Mouse (Mus musculus): ENCODE measurements around the gene Nub1. TPM values are rescaled to one million over a fixed set of nuclear protein-coding genes. Genes with fewer than 3 reads are reported as not detected.

The Nub1 gene
- not detected in 2 replicates for polyA plus RNA-seq (2012; ENCODE audit: insufficient read depth, insufficient read length, low replicate concordance, missing spikeins)

DNA sequence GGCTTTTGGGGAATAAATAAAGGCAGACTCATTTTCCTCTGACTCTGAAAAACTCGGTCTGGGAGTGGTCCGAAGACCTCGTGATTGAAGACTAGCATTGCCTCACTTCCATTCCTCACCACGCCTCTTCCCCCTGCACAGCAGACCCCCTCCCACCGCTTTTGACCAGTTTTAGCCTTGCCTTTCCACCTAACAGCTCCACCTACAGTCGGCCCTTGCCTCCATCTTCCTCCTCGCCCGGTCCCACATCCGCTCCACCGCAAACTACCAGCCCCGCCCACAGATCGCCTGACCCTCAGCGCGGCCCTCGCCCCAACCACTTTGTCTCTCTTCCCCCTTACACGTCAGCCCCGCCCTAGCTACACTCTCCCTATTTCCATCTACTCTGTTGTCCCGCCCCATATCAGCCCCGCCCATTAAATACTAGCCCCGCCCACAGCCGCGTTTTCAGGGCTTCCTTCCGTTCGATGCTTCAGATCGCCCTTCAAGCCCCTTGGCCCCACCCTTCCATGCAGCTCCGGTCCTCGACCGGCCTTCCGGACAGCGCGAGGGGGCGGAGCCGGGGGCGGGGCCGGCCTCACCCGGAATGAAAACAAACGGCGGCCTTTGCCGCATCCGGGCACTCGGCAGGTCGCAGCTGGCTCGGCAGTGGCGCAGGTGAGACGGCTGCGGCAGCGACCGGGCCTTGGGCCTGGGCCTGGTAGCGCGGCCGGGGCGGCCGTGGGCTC, at the start of gene Nub1:
Nub1 (plus strand) TSS at position 167 of the 728 bp plus-strand sequence.
- TF ChIP-seq POLR2A (IDR thresholded peaks at IDR 0.05; ENCODE audit: insufficient read depth, low read depth, low read length) (peak; percentile 79), CTCF (IDR thresholded peaks at IDR 0.05; ENCODE audit: insufficient read depth, low read depth, low read length) (no peak)
- under 1% methylated on average over 53 of the region's 53 CpGs for WGBS
- peak within 1 kb of the TSS; percentile 72 for H3K4me3 ChIP-seq (ENCODE audit: insufficient read depth, low read depth, low read length)
- peaks cover 12% of the 10 kb centered on the region for H3K4me1 ChIP-seq (ENCODE audit: control insufficient read depth, insufficient read depth, low read length)
- peak within 1 kb of the TSS; percentile 92 for H3K27ac ChIP-seq (ENCODE audit: insufficient read depth, low read depth, low read length)

DNA sequence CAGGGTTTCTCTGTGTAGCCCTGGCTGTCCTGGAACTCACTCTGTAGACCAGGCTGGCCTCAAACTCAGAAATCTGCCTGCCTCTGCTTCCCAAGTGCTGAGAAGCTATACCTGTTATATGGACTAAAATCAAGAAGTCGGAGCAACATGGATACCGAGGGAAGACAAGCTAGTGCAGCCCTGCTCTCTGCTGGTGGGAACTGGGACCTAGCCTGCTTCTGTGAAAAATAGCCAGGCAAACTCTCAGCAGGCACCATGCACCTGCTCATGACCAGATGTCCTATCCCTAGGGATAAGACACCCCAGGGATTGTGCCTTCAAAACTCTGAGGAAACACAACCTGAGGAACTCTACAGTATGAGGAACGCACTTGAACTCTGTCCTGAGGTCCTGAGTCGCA, 48.3 kb upstream of the Nub1 start:
- 73% methylated on average over 4 of the region's 4 CpGs for WGBS
- H3K4me1 ChIP-seq (ENCODE audit: control insufficient read depth, insufficient read depth, low read length) = no peaks in the 10 kb centered on the region
- no peak overlapping the region for H3K27ac ChIP-seq (ENCODE audit: insufficient read depth, low read depth, low read length)
- no peak overlapping the region for H3K4me3 ChIP-seq (ENCODE audit: insufficient read depth, low read depth, low read length)
- TF ChIP-seq CTCF (IDR thresholded peaks at IDR 0.05; ENCODE audit: insufficient read depth, low read depth, low read length) = no peak
- no peak for TF ChIP-seq POLR2A (IDR thresholded peaks at IDR 0.05; ENCODE audit: insufficient read depth, low read depth, low read length)

DNA sequence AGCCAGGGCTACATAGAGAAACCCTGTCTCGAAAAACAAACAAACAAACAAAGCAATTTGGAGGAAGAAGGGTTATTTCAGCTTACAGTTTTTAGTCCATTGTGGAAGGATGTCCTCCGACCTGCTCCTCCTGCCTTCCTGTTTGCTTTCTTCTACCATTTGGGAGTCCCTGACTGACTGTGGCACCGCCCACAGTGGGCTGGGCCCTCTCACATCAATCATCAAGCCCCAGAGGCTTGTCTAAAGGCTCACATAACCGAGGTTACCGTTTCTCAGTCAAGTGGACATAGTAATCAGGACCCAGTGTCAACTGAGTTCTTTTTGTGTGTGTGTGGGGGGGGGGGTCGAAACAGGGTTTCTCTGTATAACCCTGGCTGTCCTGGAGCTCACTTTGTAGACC, 47.2 kb upstream of the Nub1 start:
- no peak overlapping the region for H3K27ac ChIP-seq (ENCODE audit: insufficient read depth, low read depth, low read length)
- TF ChIP-seq POLR2A (IDR thresholded peaks at IDR 0.05; ENCODE audit: insufficient read depth, low read depth, low read length) (no peak), CTCF (IDR thresholded peaks at IDR 0.05; ENCODE audit: insufficient read depth, low read depth, low read length) (no peak)
- no peaks in the 10 kb centered on the region for H3K4me1 ChIP-seq (ENCODE audit: control insufficient read depth, insufficient read depth, low read length)
- WGBS = 72% methylated on average over 6 of the region's 6 CpGs
- no peak overlapping the region for H3K4me3 ChIP-seq (ENCODE audit: insufficient read depth, low read depth, low read length)

DNA sequence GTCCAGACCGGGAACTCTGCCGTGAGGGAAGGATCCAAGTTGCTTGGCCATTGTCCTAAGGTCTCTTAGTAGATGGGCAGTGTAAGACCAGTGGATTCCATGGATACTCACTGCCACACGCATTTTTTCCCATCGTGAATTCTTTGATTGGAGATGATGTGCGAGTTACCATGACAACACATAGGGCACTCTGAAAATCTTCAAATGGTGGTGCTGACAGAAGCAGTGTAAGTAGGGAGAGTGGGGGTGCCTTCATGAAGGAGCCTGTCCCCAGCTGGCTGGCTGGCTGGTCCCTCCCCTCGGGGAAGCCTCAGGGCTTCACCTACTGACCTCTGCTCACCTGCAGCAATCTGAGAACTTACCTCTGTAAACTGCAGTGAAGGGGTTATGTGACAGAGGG, 46.3 kb upstream of the Nub1 start:
- Histone ChIP-seq H3K27ac (ENCODE audit: insufficient read depth, low read depth, low read length) (no peak overlapping the region), H3K4me1 (ENCODE audit: control insufficient read depth, insufficient read depth, low read length) (no peaks in the 10 kb centered on the region), H3K4me3 (ENCODE audit: insufficient read depth, low read depth, low read length) (no peak overlapping the region)
- WGBS = 81% methylated on average over 6 of the region's 6 CpGs
- TF ChIP-seq CTCF (IDR thresholded peaks at IDR 0.05; ENCODE audit: insufficient read depth, low read depth, low read length) = no peak
- no peak for TF ChIP-seq POLR2A (IDR thresholded peaks at IDR 0.05; ENCODE audit: insufficient read depth, low read depth, low read length)

DNA sequence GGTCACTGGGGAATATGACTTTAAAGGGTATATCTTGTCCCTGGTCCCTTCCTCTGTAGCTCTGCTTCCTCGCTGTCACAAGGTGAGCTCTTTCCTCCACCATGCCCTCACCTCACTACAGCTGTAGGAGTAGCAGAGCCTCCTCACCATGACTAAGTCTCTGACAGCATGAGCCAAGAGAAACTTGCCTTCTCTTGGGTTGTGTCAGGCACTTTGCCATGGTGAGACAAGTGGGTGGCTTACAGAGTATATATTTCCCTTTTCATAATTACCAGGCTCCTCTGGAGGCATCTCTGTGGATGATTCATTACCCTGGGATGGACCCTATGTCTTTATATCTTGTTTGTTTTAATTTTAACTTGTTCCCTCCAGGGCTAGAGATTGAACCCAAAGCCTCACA, 39.9 kb upstream of the Nub1 start:
- Histone ChIP-seq H3K4me1 (ENCODE audit: control insufficient read depth, insufficient read depth, low read length) (no peaks in the 10 kb centered on the region), H3K4me3 (ENCODE audit: insufficient read depth, low read depth, low read length) (no peak overlapping the region), H3K27ac (ENCODE audit: insufficient read depth, low read depth, low read length) (no peak overlapping the region)
- TF ChIP-seq POLR2A (IDR thresholded peaks at IDR 0.05; ENCODE audit: insufficient read depth, low read depth, low read length) (no peak), CTCF (IDR thresholded peaks at IDR 0.05; ENCODE audit: insufficient read depth, low read depth, low read length) (no peak)
- 57% methylated on average over 1 of the region's 1 CpGs for WGBS

GRCm38 (mm10) chr5:24649231-24649630, 36.1 kb upstream of the Nub1 start:
- WGBS = 75% methylated on average over 4 of the region's 4 CpGs
- H3K4me1 ChIP-seq (ENCODE audit: control insufficient read depth, insufficient read depth, low read length) = no peaks in the 10 kb centered on the region
- H3K27ac ChIP-seq (ENCODE audit: insufficient read depth, low read depth, low read length) = no peak overlapping the region
- no peak overlapping the region for H3K4me3 ChIP-seq (ENCODE audit: insufficient read depth, low read depth, low read length)
- TF ChIP-seq POLR2A (IDR thresholded peaks at IDR 0.05; ENCODE audit: insufficient read depth, low read depth, low read length) (no peak), CTCF (IDR thresholded peaks at IDR 0.05; ENCODE audit: insufficient read depth, low read depth, low read length) (no peak)

- no peak overlapping the region for H3K4me3 ChIP-seq (ENCODE audit: insufficient read depth, low read depth, low read length)
- TF ChIP-seq POLR2A (IDR thresholded peaks at IDR 0.05; ENCODE audit: insufficient read depth, low read depth, low read length) (no peak), CTCF (IDR thresholded peaks at IDR 0.05; ENCODE audit: insufficient read depth, low read depth, low read length) (no peak)
- WGBS = 90% methylated on average over 7 of the region's 7 CpGs
- H3K4me1 ChIP-seq (ENCODE audit: control insufficient read depth, insufficient read depth, low read length) = no peaks in the 10 kb centered on the region
- no peak overlapping the region for H3K27ac ChIP-seq (ENCODE audit: insufficient read depth, low read depth, low read length)
Observed at GRCm38 (mm10) chr5:24649701-24650100, 35.6 kb upstream of the Nub1 start.

DNA sequence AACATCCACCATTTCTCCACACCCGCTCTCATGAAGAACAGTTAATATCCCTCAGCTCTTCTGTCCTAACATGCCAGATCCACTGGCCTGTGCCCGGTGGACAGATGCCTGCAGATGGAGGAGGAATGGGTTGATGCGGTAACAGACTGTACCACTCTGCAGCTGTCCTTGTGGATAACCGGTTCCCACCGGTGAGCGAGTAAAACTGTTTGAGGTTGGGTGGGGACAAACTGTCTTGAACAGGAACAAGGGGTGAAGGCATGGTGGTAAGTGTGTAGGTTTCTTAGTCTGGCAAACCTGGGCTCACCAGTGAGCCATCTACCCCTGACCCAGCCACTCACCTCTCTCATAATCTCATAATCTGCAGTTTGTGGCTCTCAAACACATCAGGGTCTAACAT, 34.0 kb upstream of the Nub1 start:
- H3K27ac ChIP-seq (ENCODE audit: insufficient read depth, low read depth, low read length) = no peak overlapping the region
- 81% methylated on average over 6 of the region's 6 CpGs for WGBS
- no peak for TF ChIP-seq CTCF (IDR thresholded peaks at IDR 0.05; ENCODE audit: insufficient read depth, low read depth, low read length)
- no peak for TF ChIP-seq POLR2A (IDR thresholded peaks at IDR 0.05; ENCODE audit: insufficient read depth, low read depth, low read length)
- no peak overlapping the region for H3K4me3 ChIP-seq (ENCODE audit: insufficient read depth, low read depth, low read length)
- no peaks in the 10 kb centered on the region for H3K4me1 ChIP-seq (ENCODE audit: control insufficient read depth, insufficient read depth, low read length)

DNA sequence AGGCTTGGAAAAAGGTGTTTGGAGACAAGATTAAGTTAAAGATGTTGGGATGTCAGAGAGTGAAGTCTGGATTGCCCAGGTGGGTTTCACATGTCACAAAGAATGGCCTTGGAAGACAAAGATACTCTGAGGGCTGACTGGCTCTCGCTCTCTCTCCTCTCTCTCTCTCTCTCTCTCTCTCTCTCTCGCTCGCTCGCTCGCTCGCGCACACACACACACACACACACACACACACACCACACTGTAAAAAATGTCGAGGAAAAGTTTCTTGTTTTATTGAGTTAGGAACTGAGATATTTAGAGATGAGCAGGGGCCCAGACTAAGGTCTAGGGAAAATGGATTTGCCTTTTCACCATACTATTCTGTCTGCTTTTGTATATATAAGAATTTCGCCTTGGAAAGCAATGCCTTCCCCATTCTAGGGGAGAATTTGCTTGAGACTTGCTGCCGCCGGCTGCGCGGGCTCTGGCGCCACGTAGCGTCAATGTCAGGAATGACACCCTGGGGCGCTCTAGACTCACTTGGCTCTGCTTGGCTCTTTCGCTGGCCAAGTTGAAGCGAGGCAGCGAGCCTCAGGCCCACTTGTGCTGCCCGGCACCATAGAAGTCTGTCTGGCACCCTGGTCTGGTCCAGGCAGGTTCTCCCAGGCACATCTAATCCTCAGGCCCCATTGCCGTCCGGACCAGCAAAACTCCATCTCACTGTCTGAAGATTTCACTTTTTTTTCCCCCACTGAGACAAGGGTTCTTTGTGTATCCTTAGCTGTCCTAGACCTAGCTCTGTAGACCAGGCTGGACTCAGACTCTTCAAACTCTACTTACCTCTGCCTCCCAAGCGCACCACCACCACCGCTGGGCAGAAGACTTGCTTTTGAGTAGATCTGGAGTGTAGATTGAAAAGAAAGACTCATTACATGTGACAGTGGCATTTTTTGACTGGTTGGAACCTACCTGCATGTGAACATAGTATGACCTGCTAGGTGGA, 33.3 kb upstream of the Nub1 start:
- no peak overlapping the region for H3K4me3 ChIP-seq (ENCODE audit: insufficient read depth, low read depth, low read length)
- TF ChIP-seq CTCF (IDR thresholded peaks at IDR 0.05; ENCODE audit: insufficient read depth, low read depth, low read length) (peak; percentile 96), POLR2A (IDR thresholded peaks at IDR 0.05; ENCODE audit: insufficient read depth, low read depth, low read length) (no peak)
- H3K4me1 ChIP-seq (ENCODE audit: control insufficient read depth, insufficient read depth, low read length) = no peaks in the 10 kb centered on the region
- 22% methylated on average over 25 of the region's 25 CpGs for WGBS
- no peak overlapping the region for H3K27ac ChIP-seq (ENCODE audit: insufficient read depth, low read depth, low read length)

All from olfactory bulb, adult 2 months (tissue).